Mouse (Mus musculus): ENCODE measurements around the gene Atrnl1.

Gene Atrnl1

GRCm38 (mm10) chr19:57692566-57692965 lies 81.7 kb downstream of the Atrnl1 start:
- DNase-seq (ENCODE audit: low spot score in 2 of 2), result no peak

DNA sequence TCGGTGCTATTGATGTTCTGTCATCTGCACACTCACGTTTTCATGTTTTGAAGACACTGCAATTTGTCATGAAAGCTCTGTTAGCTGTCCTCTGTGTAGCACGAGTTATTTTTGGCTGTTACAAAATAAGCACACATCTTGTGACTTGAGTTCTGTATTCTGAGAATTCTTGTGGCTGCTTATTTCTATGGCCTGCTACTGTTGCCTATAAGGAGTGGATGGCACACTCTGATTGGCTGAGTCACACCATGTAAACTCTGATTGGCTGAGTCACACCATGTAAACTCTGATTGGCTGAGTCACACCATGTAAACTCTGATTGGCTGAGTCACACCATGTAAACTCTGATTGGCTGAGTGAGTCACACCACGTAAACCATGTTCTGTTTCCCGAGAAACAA lies 85.9 kb downstream of the Atrnl1 start:
- peak; percentile 35 to 44 for DNase-seq (ENCODE audit: low spot score in 2 of 2)

DNA sequence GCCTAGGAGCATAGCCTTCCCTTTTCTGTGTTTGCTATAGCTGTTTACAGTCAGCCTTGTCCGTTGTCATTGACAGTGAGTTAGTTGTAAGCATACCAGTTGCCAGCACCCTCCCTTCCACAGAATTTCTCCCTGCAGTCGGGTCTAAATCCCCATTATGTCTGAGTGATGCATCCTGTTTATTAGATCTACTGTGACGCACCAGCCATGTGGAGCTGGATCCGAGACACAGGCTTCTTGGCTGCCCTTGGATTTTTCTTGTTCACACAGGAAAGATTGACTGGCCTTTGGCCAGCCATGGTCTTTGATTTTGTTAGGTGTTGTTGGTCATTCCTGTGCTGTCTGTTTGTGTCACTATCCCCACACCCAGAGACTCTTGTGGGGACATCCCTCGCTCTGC lies 102.3 kb downstream of the Atrnl1 start:
- DNase-seq (ENCODE audit: low spot score in 2 of 2), result no peak

GRCm38 (mm10) chr19:57724920-57725319 lies 114.1 kb downstream of the Atrnl1 start:
- no peak for DNase-seq (ENCODE audit: low spot score in 2 of 2)

DNA sequence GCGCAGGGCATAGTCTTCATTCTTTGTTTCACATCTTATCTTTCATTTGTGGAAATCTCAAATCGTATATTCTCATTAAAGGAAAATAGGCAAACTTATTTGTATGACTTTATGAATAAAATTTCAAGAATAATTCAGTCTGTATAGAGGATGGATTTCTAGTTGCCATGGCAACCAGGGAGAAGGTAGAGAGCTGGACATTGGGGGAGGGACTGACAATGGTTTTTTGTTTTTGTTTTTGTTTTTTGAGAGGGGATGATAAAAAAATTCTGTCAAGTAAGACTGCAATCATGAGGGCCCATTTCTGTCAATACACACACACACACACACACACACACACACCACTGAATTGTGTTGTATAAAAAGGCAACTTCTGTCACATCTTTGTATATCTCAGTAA lies 114.5 kb downstream of the Atrnl1 start:
- DNase-seq (ENCODE audit: low spot score in 2 of 2), result no peak

DNA sequence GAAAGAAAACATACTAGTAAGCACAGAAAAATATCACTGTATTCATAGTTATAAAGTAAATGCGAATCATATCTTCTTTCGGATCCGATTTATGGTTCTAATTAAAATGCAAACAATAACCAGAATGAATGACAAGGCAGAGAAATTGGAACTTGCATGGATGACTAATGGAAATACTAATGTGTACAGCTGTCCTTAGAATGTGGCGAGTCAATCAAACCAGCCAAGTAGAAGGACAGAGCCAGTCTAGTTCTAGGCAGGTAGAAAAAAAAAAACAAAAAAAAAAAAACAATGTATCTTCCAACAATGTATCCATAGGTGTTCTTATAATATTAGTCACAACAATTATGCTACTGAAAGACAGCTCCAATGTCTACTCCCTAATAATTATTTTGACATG lies 116.2 kb downstream of the Atrnl1 start:
- no peak for DNase-seq (ENCODE audit: low spot score in 2 of 2)

DNA sequence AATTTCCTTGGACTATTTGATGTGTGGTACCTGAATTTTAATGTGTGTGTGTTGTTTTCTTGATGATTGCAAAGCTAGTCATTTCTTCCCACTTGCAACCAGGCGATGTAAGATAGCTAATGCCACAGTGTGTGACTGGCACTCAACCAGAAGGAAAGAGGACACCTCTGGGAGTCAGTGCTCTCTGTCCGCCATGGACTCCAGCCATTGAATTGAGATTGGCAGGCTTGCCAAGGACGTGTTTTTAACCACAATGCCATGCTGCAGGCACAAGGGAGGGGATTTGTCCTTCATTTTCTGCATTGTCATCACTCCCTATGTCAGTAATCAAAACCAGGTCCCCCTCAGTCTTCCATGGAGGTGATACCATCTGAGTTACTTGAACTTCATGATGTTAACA lies 126.6 kb downstream of the Atrnl1 start:
- no peak for DNase-seq (ENCODE audit: low spot score in 2 of 2)

GRCm38 (mm10) chr19:57745579-57745978 lies 134.7 kb downstream of the Atrnl1 start:
- peak in 1 of 2 experiments; percentile 46 for DNase-seq (ENCODE audit: low spot score in 2 of 2)

DNA sequence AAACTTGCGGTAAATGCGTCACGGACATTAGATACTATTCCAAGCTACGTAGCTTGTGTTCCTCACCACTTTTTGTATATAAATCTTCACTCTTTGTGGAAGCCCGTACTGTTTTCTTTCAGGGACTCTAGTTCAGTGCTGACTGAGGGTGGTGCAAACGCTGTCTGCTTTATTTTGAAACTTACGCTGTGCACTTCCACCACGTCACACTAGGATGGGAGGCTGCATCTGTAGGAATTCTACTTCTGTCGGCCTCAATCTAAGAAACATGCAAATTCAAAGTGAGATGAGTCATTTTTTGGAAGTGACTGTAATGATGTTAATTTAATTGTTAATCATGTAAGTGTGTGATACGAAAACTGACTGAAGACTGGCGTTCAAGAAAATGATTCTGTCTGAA lies 135.7 kb downstream of the Atrnl1 start:
- DNase-seq (ENCODE audit: low spot score in 2 of 2), result no peak

- no peak for DNase-seq (ENCODE audit: low spot score in 2 of 2)
These were observed 141.4 kb downstream of the Atrnl1 start for GRCm38 (mm10) chr19:57752189-57752588.

GRCm38 (mm10) chr19:57762526-57762925 lies 151.7 kb downstream of the Atrnl1 start:
- no peak for DNase-seq (ENCODE audit: low spot score in 2 of 2)

DNA sequence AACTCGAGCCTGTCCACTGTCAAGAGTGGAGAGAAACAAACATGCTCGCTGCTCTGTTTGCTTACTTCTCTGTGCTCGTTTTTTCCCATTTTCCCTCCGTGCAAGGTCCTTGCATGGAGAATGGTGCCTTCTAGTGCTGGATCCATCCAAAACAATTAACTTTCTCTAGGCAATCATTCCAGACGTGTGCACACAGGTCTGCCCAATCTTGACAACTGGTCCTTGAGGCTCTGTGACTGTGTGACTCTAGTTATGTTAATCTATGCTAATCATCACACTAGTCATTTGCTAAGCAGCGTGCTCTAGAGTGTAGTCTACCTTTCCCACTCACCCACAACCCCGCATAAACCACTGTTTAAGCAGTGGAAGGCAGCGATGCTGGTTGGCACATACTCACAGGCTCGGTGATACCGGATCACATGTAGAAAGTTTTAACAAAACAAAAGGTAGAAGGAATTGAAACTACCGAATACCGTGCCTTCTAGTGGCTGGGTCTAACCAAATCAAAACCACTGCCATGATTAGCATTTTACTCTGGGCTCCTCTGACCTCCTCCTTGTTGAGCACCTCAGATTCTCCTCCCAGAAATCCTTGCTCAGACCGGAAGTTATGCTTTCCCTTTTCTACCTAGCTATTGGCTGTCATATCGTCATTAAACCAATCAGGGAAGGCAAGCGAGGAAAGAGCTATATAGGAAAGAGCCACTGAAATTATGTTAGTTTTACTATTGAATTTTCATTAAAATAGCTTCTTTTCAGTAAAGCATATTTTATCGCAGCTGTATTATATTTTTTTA lies 153.9 kb downstream of the Atrnl1 start:
- no peak for DNase-seq (ENCODE audit: low spot score in 2 of 2)

GRCm38 (mm10) chr19:57767051-57767450 lies 156.2 kb downstream of the Atrnl1 start:
- DNase-seq (ENCODE audit: low spot score in 2 of 2), result no peak

DNA sequence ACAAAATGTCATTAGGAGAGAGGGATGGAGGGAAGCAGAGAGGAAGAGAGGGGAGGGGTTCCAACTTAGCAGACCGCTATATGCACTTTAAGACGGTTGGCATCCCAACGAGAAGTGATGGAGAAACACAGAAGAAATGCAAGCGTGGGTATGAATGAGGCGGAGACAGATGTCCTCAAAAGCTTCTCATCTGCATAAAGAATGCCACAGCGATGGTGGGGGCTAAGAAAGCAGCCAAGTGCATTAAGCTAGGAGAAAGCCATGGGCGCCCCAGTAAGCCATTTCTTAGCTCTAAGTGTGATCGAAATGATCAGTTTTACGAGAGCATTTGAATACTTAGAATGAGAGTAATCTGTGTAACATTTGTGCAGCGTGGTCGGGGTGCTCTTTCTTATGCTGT lies 157.8 kb downstream of the Atrnl1 start:
- DNase-seq (ENCODE audit: low spot score in 2 of 2), result no peak

- peak in 1 of 2 experiments; percentile 56 for DNase-seq (ENCODE audit: low spot score in 2 of 2)
These were observed 171.7 kb downstream of the Atrnl1 start for GRCm38 (mm10) chr19:57782366-57783089.

DNA sequence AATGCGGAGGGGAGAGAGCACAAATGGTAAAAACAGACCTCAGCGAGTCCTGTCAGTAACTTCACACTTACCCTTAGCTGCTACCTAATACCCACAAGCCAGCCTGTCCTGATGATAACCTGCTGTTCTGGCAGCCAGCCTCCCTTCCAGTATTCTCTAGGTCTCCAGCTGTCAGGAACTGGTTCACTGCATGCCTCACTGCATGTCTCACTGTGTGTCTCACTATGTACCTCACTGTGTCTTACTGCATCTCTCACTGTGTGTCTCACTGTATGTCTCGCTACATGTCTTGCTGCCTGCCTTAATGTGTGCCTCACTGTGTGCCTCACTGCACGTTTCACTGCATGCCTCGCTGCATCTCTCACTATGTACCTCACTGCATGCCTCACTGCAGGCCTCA lies 175.9 kb downstream of the Atrnl1 start:
- no peak for DNase-seq (ENCODE audit: low spot score in 2 of 2)

DNA sequence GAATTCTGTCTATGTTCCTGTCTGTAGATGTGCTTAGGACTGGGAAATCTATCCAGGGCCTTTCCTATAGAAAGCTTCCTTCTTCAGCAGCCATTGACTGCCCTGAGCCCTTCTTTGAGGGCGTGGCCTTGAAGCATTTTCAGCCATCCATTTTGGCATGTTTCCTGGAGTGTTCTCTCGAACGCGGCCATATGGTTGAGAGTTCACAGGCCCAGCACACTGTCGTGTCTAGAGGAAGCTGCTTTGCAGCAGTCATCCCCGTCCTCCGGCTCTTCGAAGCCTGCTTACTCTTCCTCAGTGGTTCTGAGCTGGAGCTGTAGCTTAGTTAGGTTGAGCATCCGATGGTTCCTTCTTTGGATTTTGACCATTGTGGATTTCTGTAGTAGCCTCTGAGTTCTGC lies 191.4 kb downstream of the Atrnl1 start:
- DNase-seq (ENCODE audit: low spot score in 2 of 2), result no peak

DNA sequence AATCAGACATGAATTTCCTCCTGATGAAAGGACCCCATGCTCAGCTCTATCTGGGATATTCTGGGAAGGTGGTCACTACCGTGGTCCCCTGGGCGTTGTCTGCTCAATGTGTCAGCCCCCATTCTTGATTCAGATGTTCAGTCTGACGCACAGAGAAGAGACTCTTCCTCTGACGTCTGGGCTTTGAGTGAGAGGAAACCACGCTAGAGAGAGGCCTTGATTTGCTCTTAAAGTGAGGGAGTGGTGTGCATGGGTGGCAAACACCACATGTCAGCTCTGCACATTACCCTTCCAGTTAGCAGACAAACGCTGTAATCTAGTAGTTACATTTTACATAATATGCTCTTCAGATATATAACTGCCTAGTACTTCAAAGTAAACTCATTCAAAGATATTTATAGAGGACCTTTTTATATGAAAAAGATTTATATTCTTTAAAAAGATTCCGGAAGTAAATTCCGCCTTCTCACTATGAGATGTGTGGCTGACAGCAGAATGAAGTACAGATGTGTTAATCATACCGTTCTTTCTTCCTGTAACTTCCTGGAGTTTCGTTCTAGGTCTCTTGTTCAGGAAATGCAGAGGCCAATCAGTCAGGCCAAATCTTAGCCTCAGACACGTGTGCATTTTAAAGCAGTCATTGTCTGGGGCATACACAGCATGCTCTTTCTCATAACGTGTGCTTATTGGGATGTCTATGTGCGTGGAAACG lies 192.1 kb downstream of the Atrnl1 start:
- DNase-seq (ENCODE audit: low spot score in 2 of 2), result peak in 1 of 2 experiments; percentile 23

DNA sequence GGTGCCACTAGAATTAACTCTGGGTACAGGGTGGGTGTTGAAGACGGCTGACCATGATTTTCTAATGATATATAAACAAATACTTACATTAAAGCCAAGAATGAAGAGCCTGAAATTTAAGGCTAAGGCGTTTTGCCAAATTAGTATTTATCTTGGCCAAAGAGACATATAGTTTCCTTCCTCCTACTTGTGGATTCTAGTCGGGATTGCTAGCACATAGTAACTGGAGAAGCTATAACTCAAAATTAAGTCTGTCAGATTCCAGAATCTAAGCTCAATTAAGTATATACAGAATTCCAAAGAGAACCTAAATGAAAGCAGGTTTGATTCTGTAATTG lies 192.6 kb downstream of the Atrnl1 start:
- DNase-seq (ENCODE audit: low spot score in 2 of 2), result no peak

GRCm38 (mm10) chr19:57808363-57808762 lies 197.5 kb downstream of the Atrnl1 start:
- DNase-seq (ENCODE audit: low spot score in 2 of 2), result no peak

DNA sequence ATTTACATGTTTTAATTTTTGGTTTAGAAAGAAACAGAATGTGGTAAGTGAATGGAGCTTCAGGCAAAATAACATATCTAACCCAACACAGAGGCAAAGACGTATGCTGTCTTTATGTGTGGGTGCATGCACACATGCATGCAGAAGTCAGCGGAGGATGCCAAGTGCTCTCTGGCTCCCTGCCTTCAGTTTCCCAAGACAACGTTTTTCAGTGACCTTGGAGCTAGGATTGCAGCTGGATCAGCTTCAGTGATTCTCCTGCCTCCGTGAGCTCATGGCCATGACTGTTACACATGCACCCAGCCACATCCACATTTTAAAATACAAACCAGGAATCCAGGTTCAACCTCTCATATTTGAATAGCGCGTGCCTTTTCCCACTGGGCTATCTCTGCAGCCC lies 203.5 kb downstream of the Atrnl1 start:
- no peak for DNase-seq (ENCODE audit: low spot score in 2 of 2)

DNA sequence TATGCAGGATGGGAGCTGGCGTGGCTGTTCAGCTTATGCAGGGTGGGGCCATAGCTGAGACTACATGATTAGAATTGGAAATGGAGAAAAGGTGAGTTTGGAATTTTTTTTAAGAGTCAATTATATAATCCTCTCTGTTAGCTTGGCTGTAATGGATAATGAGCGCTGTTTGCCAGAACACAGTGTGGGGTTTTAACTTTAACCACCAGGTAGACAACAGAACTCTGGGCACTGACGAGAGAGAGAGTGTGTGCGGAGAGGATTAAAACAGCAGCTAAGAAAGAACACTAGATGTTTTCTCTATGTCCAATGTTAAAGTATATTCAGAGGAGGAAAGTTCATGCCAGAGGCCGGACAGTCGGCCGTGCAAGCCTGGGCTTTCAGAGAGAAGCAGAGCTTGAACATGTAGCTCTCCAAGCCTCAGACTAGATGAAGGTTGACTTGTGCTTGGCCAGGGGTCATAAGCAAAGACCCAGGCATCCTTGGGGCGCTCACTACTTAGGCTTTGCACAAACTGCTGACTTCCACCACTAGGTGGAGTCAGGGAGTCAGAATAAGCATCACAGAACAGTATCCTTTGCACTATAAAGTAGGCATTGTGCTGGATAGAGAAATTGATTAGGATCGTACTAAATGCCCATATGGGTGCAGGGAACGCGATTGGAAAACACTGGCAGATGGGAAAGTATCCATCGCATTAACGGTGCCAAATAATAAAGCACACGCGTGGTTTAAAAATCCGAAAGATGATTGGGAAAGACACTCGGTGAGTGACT lies 205.6 kb downstream of the Atrnl1 start:
- peak in 1 of 2 experiments; percentile 54 for DNase-seq (ENCODE audit: low spot score in 2 of 2)

Measured in left cerebral cortex, adult 9 months (tissue).